Mouse (Mus musculus) stomach, embryonic 16.5 days (tissue): ENCODE measurements at regions not wholly inside any gene's neighbourhood (a gene's known extent, or its start where the extent isn't known, plus 50 kb on each side); places are given as distances from the start of the nearest gene placed in this dataset.

Experiments used
- ATAC-seq: fragments of 200-750 bp; cut with Nextera tagmentation; 2 replicates; pipeline ENCODE4 v1.8.0; 2017; ENCODE audit warnings: moderate number of reproducible peaks, moderate TSS enrichment; ENCODE audit not compliant: insufficient read depth, low FRiP score
- H3K27ac ChIP-seq: fragments of 300-500 bp; sonication (generic); 2 replicates; pipeline ENCODE4 v1.5.1; 2014; ENCODE audit warnings: low read length
- H3K27me3 ChIP-seq: fragments of 300-500 bp; sonication (generic); 2 replicates; pipeline ENCODE4 v1.6.1; 2014; ENCODE audit warnings: low read length, control low read depth, mixed read lengths; ENCODE audit not compliant: control insufficient read depth, insufficient read depth
- H3K36me3 ChIP-seq: fragments of 300-500 bp; sonication (generic); 2 replicates; pipeline ENCODE4 v1.6.1; 2014; ENCODE audit warnings: low read length; ENCODE audit not compliant: control insufficient read depth, insufficient read depth
- H3K4me1 ChIP-seq: fragments of 300-500 bp; sonication (generic); 2 replicates; pipeline ENCODE4 v1.6.1; 2014; ENCODE audit warnings: low read length, control low read depth, mixed read lengths; ENCODE audit not compliant: control insufficient read depth, insufficient read depth
- H3K4me2 ChIP-seq: fragments of 300-500 bp; sonication (generic); 2 replicates; pipeline ENCODE4 v1.6.1; 2014; ENCODE audit warnings: low read depth, low read length, mixed read lengths
- H3K4me3 ChIP-seq: fragments of 300-500 bp; sonication (generic); replicated peaks from 2 replicates; pipeline ENCODE4 v1.5.1; 2014; ENCODE audit warnings: mild to moderate bottlenecking, low read length
- H3K9ac ChIP-seq: fragments of 300-500 bp; sonication (generic); 2 replicates; pipeline ENCODE4 v1.6.1; 2014; ENCODE audit warnings: low read length
- H3K9me3 ChIP-seq: fragments of 300-500 bp; sonication (generic); replicated peaks from 2 replicates; pipeline ENCODE4 v1.6.1; 2016; ENCODE audit warnings: low read length, control low read depth; ENCODE audit not compliant: control insufficient read depth
- WGBS: fragments of 180-500 bp; shearing (Covaris S2); extraction: QIAGEN DNeasy Blood & Tissue Kit; methylation state at CpG from one replicate; pipeline ENCODE4 v1.1.7; 2014; 5-methylcytosine and 5-hydroxymethylcytosine counted together

GRCm38 (mm10) chr7:135809751-135810379 is 93.7 kb upstream of the Mki67 start:
- Histone ChIP-seq H3K4me3 (no peak overlapping the region), H3K9ac (no peak overlapping the region), H3K9me3 (no peaks in the 10 kb centered on the region), H3K4me1 (0 out of 2 replicates have a peak, but pooled peaks cover 3% of the 10 kb centered on the region), H3K4me2 (no peak overlapping the region), H3K27me3 (no peaks in the 10 kb centered on the region), H3K27ac (no peak overlapping the region), H3K36me3 (no peaks in the 10 kb centered on the region)
- WGBS, result 37% methylated on average over 12 of the region's 12 CpGs
- ATAC-seq, result no peak

GRCm38 (mm10) chr7:135810971-135811370 is 94.8 kb upstream of the Mki67 start:
- Histone ChIP-seq H3K4me3 (no peak overlapping the region), H3K4me1 (0 out of 2 replicates have a peak, but pooled peaks cover 3% of the 10 kb centered on the region), H3K27ac (peak overlapping the region; percentile 20; the same call in 1 of the 2 replicates), H3K9ac (no peak overlapping the region), H3K36me3 (no peaks in the 10 kb centered on the region), H3K27me3 (no peaks in the 10 kb centered on the region), H3K4me2 (no peak overlapping the region), H3K9me3 (no peaks in the 10 kb centered on the region)
- 60% methylated on average over 9 of the region's 9 CpGs for WGBS
- no peak for ATAC-seq

- ATAC-seq, result peak; percentile 54; the same call in 1 of the 2 replicates
Measured at GRCm38 (mm10) chr7:135813616-135814015, 97.5 kb upstream of the Mki67 start.

GRCm38 (mm10) chr7:135816191-135816590 is 100.0 kb upstream of the Mki67 start:
- Histone ChIP-seq H3K36me3 (no peaks in the 10 kb centered on the region), H3K9ac (no peak overlapping the region), H3K27me3 (no peaks in the 10 kb centered on the region), H3K4me3 (no peak overlapping the region), H3K4me2 (no peak overlapping the region), H3K4me1 (0 out of 2 replicates have a peak, but pooled peaks cover 3% of the 10 kb centered on the region), H3K27ac (no peak overlapping the region), H3K9me3 (no peaks in the 10 kb centered on the region)
- no peak for ATAC-seq
- WGBS, result 91% methylated on average over 3 of the region's 3 CpGs

More at GRCm38 (mm10) chr7:135813616-135814015, 97.5 kb upstream of the Mki67 start:
- Histone ChIP-seq H3K27ac (no peak overlapping the region), H3K4me1 (0 out of 2 replicates have a peak, but pooled peaks cover 3% of the 10 kb centered on the region), H3K27me3 (no peaks in the 10 kb centered on the region), H3K9ac (no peak overlapping the region), H3K4me2 (no peak overlapping the region), H3K36me3 (no peaks in the 10 kb centered on the region), H3K4me3 (no peak overlapping the region), H3K9me3 (no peaks in the 10 kb centered on the region)
- 85% methylated on average over 3 of the region's 3 CpGs for WGBS

- no peak overlapping the region for H3K9ac ChIP-seq
- WGBS, result 56% methylated on average over 3 of the region's 3 CpGs
- no peak overlapping the region for H3K4me3 ChIP-seq
- no peak overlapping the region for H3K27ac ChIP-seq
- ATAC-seq, result no peak
- H3K9me3 ChIP-seq, result no peaks in the 10 kb centered on the region
- no peaks in the 10 kb centered on the region for H3K27me3 ChIP-seq
- H3K36me3 ChIP-seq, result no peaks in the 10 kb centered on the region
- H3K4me2 ChIP-seq, result no peak overlapping the region
- no peaks in the 10 kb centered on the region for H3K4me1 ChIP-seq
Measured at GRCm38 (mm10) chr7:135817868-135818267, 101.7 kb upstream of the Mki67 start.

GRCm38 (mm10) chr7:135818298-135818697 is 102.1 kb upstream of the Mki67 start:
- Histone ChIP-seq H3K9ac (no peak overlapping the region), H3K4me3 (no peak overlapping the region), H3K27me3 (no peaks in the 10 kb centered on the region), H3K36me3 (no peaks in the 10 kb centered on the region), H3K27ac (no peak overlapping the region), H3K9me3 (no peaks in the 10 kb centered on the region), H3K4me1 (no peaks in the 10 kb centered on the region), H3K4me2 (no peak overlapping the region)
- ATAC-seq, result no peak
- 81% methylated on average over 3 of the region's 3 CpGs for WGBS

GRCm38 (mm10) chr7:135823884-135824750 is 108.0 kb upstream of the Mki67 start:
- Histone ChIP-seq H3K4me1 (no peaks in the 10 kb centered on the region), H3K4me3 (no peak overlapping the region), H3K9ac (no peak overlapping the region), H3K27me3 (no peaks in the 10 kb centered on the region), H3K4me2 (no peak overlapping the region), H3K9me3 (no peaks in the 10 kb centered on the region), H3K27ac (no peak overlapping the region), H3K36me3 (no peaks in the 10 kb centered on the region)
- ATAC-seq, result no peak
- 76% methylated on average over 6 of the region's 6 CpGs for WGBS

- H3K4me2 ChIP-seq, result no peak overlapping the region
- H3K4me3 ChIP-seq, result no peak overlapping the region
- H3K27me3 ChIP-seq, result no peaks in the 10 kb centered on the region
- H3K9ac ChIP-seq, result no peak overlapping the region
- no peak for ATAC-seq
- H3K27ac ChIP-seq, result no peak overlapping the region
- no peaks in the 10 kb centered on the region for H3K9me3 ChIP-seq
- 57% methylated on average over 2 of the region's 2 CpGs for WGBS
- no peaks in the 10 kb centered on the region for H3K4me1 ChIP-seq
- no peaks in the 10 kb centered on the region for H3K36me3 ChIP-seq
Measured at GRCm38 (mm10) chr7:135829246-135829645, 113.1 kb upstream of the Mki67 start.

GRCm38 (mm10) chr7:135833425-135833824 is 117.3 kb upstream of the Mki67 start:
- ATAC-seq, result no peak
- H3K4me2 ChIP-seq, result no peak overlapping the region
- 0 out of 2 replicates have a peak, but pooled peaks cover 3% of the 10 kb centered on the region for H3K4me1 ChIP-seq
- H3K9ac ChIP-seq, result no peak overlapping the region
- WGBS, result 61% methylated on average over 9 of the region's 9 CpGs
- H3K27ac ChIP-seq, result no peak overlapping the region
- H3K27me3 ChIP-seq, result no peaks in the 10 kb centered on the region
- H3K9me3 ChIP-seq, result no peaks in the 10 kb centered on the region
- H3K36me3 ChIP-seq, result no peaks in the 10 kb centered on the region
- no peak overlapping the region for H3K4me3 ChIP-seq
